Mouse (Mus musculus) midbrain, embryonic 14.5 days (tissue): ENCODE data around the gene Map3k5. TPM values are rescaled to one million over a fixed set of nuclear protein-coding genes. Genes with fewer than 3 reads are reported as not detected.

Experiments used
- ATAC-seq: fragments of 200-750 bp; cut with Nextera tagmentation; 2 replicates; pipeline ENCODE4 v1.8.0; 2017; ENCODE audit warnings: moderate number of reproducible peaks, moderate library complexity; ENCODE audit not compliant: low FRiP score, low TSS enrichment
- DNase-seq: peaks from one replicate; pipeline ENCODE4 v3.0.0-alpha.2; 2015
- H3K27ac ChIP-seq: fragments of 300-500 bp; sonication (generic); replicated peaks from 2 replicates; pipeline ENCODE4 v1.5.1; 2014; ENCODE audit warnings: mild to moderate bottlenecking, low read depth, low read length, moderate library complexity
- H3K27me3 ChIP-seq: fragments of 300-500 bp; sonication (generic); 2 replicates; pipeline ENCODE4 v1.6.1; 2014; ENCODE audit warnings: low read length, control low read depth, mixed read lengths; ENCODE audit not compliant: control insufficient read depth, insufficient read depth
- H3K36me3 ChIP-seq: fragments of 300-500 bp; sonication (generic); 2 replicates; pipeline ENCODE4 v1.6.1; 2014; ENCODE audit warnings: low read length, control low read depth; ENCODE audit not compliant: control insufficient read depth, insufficient read depth
- H3K4me1 ChIP-seq: fragments of 300-500 bp; sonication (generic); 2 replicates; pipeline ENCODE4 v1.6.1; 2014; ENCODE audit warnings: mild to moderate bottlenecking, antibody characterized with exemption, low read length, control low read depth; ENCODE audit not compliant: control insufficient read depth, insufficient read depth
- H3K4me2 ChIP-seq: fragments of 300-500 bp; sonication (generic); 2 replicates; pipeline ENCODE4 v1.6.1; 2014; ENCODE audit warnings: mild to moderate bottlenecking, low read length, moderate library complexity
- H3K4me3 ChIP-seq: fragments of 300-500 bp; sonication (generic); replicated peaks from 2 replicates; pipeline ENCODE4 v1.5.1; 2014; ENCODE audit warnings: low read depth, low read length
- H3K9ac ChIP-seq: fragments of 300-500 bp; sonication (generic); replicated peaks from 2 replicates; pipeline ENCODE4 v1.6.1; 2014; ENCODE audit warnings: mild to moderate bottlenecking, low read length, moderate library complexity
- H3K9me3 ChIP-seq: fragments of 300-500 bp; sonication (generic); 2 replicates; pipeline ENCODE4 v1.6.1; 2016; ENCODE audit warnings: low read length, control low read depth, mixed read lengths; ENCODE audit not compliant: control insufficient read depth
- WGBS: fragments of 180-500 bp; shearing (Covaris S2); extraction: QIAGEN DNeasy Blood & Tissue Kit; methylation state at CpG from one replicate; pipeline ENCODE4 v1.1.7; 2014; 5-methylcytosine and 5-hydroxymethylcytosine counted together
- polyA plus RNA-seq: library from polyadenylated mRNA; unstranded; fragments of >200 nt; fragmentation: Nextera tagmentation; extraction: Ambion mirVana; gene quantifications from 2 replicates; pipeline ENCODE4 v1.2.1, GENCODE M21; 2014

Gene Map3k5
- polyA plus RNA-seq, 1 experiment from 2014 or later = 0.72 TPM

- no peak for ATAC-seq
- DNase-seq = no peak
- Histone ChIP-seq H3K9ac (no peak overlapping the region), H3K36me3 (no peaks in the 10 kb centered on the region), H3K27ac (no peak overlapping the region), H3K4me1 (no peaks in the 10 kb centered on the region), H3K9me3 (no peaks in the 10 kb centered on the region), H3K27me3 (peaks cover 7% of the 10 kb centered on the region), H3K4me3 (no peak overlapping the region), H3K4me2 (no peak overlapping the region)
- 80% methylated on average over 7 of the region's 7 CpGs for WGBS
Observed at GRCm38 (mm10) chr10:20155401-20155800, 221.1 kb downstream of the Map3k5 start.

DNA sequence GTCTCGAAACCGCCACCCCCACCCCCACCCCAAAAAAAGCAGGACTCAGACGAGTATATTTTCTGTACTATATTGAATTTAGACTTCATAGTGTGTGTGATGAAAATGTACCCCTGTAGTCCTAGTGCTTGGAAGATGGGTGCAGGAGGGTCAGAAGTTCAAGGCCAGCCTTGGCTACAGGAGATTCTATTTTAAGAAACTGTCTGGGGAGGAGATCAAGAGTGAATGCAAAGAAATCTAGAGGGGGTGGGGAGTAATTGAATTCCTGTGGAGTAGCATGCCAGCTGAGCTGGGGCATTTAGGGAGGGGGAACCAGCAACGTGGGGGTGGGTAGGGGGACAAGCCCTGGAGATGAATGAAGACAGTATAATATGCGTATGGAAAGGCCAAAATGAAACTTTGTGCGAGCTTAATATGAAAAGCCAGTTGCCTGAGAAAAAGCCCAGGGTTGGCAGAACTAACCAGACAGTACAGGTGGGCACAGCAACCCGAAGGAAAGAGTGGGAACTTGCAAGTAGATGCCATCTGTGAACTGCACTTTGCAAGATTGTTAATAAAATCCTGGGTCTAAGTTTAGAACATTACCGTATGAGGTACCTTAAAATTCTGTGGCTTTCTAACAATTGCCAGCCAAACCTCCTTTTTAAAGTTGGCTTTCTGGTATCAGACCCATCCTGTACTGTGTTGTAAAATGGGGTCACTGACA lies 222.9 kb downstream of the Map3k5 start:
- no peak for DNase-seq
- ATAC-seq = no peak
- Histone ChIP-seq H3K27me3 (no peaks in the 10 kb centered on the region), H3K4me2 (no peak overlapping the region), H3K9me3 (no peaks in the 10 kb centered on the region), H3K4me1 (no peaks in the 10 kb centered on the region), H3K27ac (no peak overlapping the region), H3K9ac (no peak overlapping the region), H3K36me3 (no peaks in the 10 kb centered on the region), H3K4me3 (no peak overlapping the region)
- 80% methylated on average over 8 of the region's 8 CpGs for WGBS

DNA sequence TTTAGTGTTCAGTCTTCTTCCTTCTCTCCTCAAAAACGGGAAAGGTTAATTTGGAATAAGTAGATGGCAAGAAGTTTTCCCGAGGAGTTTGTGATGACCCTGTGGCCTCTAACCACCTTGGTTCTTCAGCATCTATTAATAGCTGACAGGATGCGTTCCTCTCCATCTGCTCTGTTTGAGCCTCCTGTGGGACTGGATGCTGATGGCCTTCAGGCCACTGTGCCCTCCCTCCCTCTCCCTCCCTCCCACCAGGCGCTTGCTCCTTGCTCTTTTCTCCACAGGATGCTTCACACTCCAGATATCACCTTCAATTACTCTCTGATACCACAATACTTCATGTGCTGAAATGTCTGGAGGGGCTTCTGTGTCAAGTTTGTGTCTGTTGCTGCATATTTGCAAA lies 224.5 kb downstream of the Map3k5 start:
- Histone ChIP-seq H3K9ac (no peak overlapping the region), H3K9me3 (no peaks in the 10 kb centered on the region), H3K36me3 (no peaks in the 10 kb centered on the region), H3K4me1 (no peaks in the 10 kb centered on the region), H3K4me2 (no peak overlapping the region), H3K27me3 (no peaks in the 10 kb centered on the region), H3K4me3 (no peak overlapping the region), H3K27ac (no peak overlapping the region)
- DNase-seq (no peak), ATAC-seq (no peak)
- 62% methylated on average over 4 of the region's 4 CpGs for WGBS

- no peak overlapping the region for H3K9ac ChIP-seq
- H3K4me2 ChIP-seq = no peak overlapping the region
- ATAC-seq (no peak), DNase-seq (no peak)
- no peaks in the 10 kb centered on the region for H3K36me3 ChIP-seq
- no peaks in the 10 kb centered on the region for H3K27me3 ChIP-seq
- no peak overlapping the region for H3K27ac ChIP-seq
- H3K4me1 ChIP-seq = no peaks in the 10 kb centered on the region
- WGBS = 92% methylated on average over 5 of the region's 5 CpGs
- no peak overlapping the region for H3K4me3 ChIP-seq
- H3K9me3 ChIP-seq = no peaks in the 10 kb centered on the region
Observed at GRCm38 (mm10) chr10:20159308-20159707, 225.0 kb downstream of the Map3k5 start.

DNA sequence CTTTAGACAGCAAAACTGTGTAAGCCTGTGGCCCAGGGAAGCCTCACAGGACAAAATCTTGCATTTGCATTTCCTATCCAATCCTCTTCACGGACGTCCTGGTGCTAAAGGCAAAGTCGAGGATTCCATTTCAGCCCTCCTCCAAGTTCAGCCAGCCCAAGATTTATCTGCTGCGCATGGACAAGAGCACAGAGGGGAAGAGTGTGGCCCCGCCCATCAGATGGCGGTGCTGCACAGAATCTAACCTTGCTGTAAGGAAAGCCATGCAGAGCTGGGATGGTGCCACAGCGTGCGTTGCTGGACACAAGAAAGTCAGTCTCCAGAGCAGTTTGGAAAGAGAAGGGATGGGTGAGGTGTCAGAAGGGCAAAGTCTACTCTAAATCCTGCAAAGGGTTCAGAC lies 226.6 kb downstream of the Map3k5 start:
- Histone ChIP-seq H3K9ac (no peak overlapping the region), H3K4me3 (no peak overlapping the region), H3K27ac (no peak overlapping the region), H3K4me1 (no peaks in the 10 kb centered on the region), H3K4me2 (no peak overlapping the region), H3K9me3 (no peaks in the 10 kb centered on the region), H3K27me3 (no peaks in the 10 kb centered on the region), H3K36me3 (no peaks in the 10 kb centered on the region)
- no peak for DNase-seq
- ATAC-seq = no peak
- WGBS = 55% methylated on average over 8 of the region's 8 CpGs

GRCm38 (mm10) chr10:20164810-20165209 lies 230.5 kb downstream of the Map3k5 start:
- no peak overlapping the region for H3K27ac ChIP-seq
- no peak overlapping the region for H3K4me3 ChIP-seq
- H3K9me3 ChIP-seq = no peaks in the 10 kb centered on the region
- H3K9ac ChIP-seq = no peak overlapping the region
- H3K4me1 ChIP-seq = no peaks in the 10 kb centered on the region; the same call in 1 of the 2 replicates
- no peaks in the 10 kb centered on the region for H3K36me3 ChIP-seq
- no peak for DNase-seq
- 96% methylated on average over 5 of the region's 5 CpGs for WGBS
- H3K27me3 ChIP-seq = no peaks in the 10 kb centered on the region
- H3K4me2 ChIP-seq = no peak overlapping the region
- no peak for ATAC-seq

- Histone ChIP-seq H3K4me2 (no peak overlapping the region), H3K9me3 (no peaks in the 10 kb centered on the region), H3K4me1 (peaks cover 10% of the 10 kb centered on the region), H3K27ac (no peak overlapping the region), H3K9ac (no peak overlapping the region), H3K4me3 (no peak overlapping the region), H3K36me3 (no peaks in the 10 kb centered on the region), H3K27me3 (no peaks in the 10 kb centered on the region)
- DNase-seq (no peak), ATAC-seq (no peak)
- WGBS = 82% methylated on average over 11 of the region's 11 CpGs
Observed at GRCm38 (mm10) chr10:20166797-20167196, 232.5 kb downstream of the Map3k5 start.

GRCm38 (mm10) chr10:20167467-20167866 lies 233.2 kb downstream of the Map3k5 start:
- 91% methylated on average over 4 of the region's 4 CpGs for WGBS
- no peaks in the 10 kb centered on the region for H3K9me3 ChIP-seq
- no peak for DNase-seq
- ATAC-seq = no peak
- H3K27me3 ChIP-seq = no peaks in the 10 kb centered on the region; the same call in 1 of the 2 replicates
- no peaks in the 10 kb centered on the region for H3K36me3 ChIP-seq
- no peak overlapping the region for H3K27ac ChIP-seq
- H3K4me1 ChIP-seq = peaks cover 10% of the 10 kb centered on the region
- H3K4me3 ChIP-seq = no peak overlapping the region
- no peak overlapping the region for H3K9ac ChIP-seq
- no peak overlapping the region for H3K4me2 ChIP-seq

DNA sequence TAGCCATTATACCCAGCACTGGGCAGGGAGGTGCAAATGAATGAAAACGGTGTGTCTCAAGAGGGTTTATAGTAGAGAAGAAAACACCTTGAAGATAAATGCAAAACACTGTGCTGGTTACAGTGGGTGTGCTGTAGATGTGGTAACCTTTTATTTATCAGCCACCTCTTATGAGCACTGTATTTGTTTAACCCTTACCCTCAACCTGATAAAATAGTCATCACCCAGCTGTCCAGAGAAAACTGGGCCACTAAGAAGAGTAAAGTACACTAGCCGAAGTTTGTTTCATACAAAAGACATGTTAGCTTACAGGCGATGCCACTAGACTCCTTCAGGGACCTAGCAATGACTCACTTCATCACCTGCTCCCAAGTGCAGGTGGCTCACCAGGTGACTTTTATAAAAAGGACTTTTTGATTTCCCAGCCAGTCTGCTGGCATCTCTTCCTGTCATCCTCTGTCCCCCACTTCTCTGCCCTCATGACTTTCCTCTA lies 235.0 kb downstream of the Map3k5 start:
- no peak for ATAC-seq
- Histone ChIP-seq H3K9me3 (no peaks in the 10 kb centered on the region), H3K4me2 (no peak overlapping the region), H3K9ac (no peak overlapping the region), H3K4me3 (no peak overlapping the region), H3K4me1 (peaks cover 10% of the 10 kb centered on the region), H3K27me3 (no peaks in the 10 kb centered on the region; the same call in 1 of the 2 replicates), H3K27ac (no peak overlapping the region), H3K36me3 (no peaks in the 10 kb centered on the region)
- 83% methylated on average over 3 of the region's 3 CpGs for WGBS
- no peak for DNase-seq
